Mouse (Mus musculus): Measurements from ENCODE around the gene Prima1. TPM values are rescaled to one million over a fixed set of nuclear protein-coding genes. Genes with fewer than 3 reads are reported as not detected.

Prima1 gene
- polyA plus RNA-seq, 1 experiment from 2014 or later: 0.49 TPM

- H3K27me3 ChIP-seq (ENCODE audit: control insufficient read depth, insufficient read depth, low read length): peaks cover 12% of the 10 kb centered on the region
- peak; percentile 53 for ATAC-seq (ENCODE audit: low FRiP score, low TSS enrichment)
- H3K9me3 ChIP-seq (ENCODE audit: control insufficient read depth, low read length): no peaks in the 10 kb centered on the region
- peaks cover 7% of the 10 kb centered on the region; the same call in 1 of the 2 replicates for H3K4me1 ChIP-seq (ENCODE audit: control insufficient read depth, insufficient read depth, low read length)
- no peaks in the 10 kb centered on the region for H3K36me3 ChIP-seq (ENCODE audit: control insufficient read depth, insufficient read depth, low read length)
- H3K9ac ChIP-seq (ENCODE audit: low read depth, low read length): peak overlapping the region; percentile 73
- peak overlapping the region; percentile 70 for H3K4me3 ChIP-seq (ENCODE audit: low read length)
- 9% methylated on average over 35 of the region's 36 CpGs for WGBS
- peak overlapping the region; percentile 91 for H3K4me2 ChIP-seq (replicated peaks; ENCODE audit: low read depth, low read length)
- H3K27ac ChIP-seq (ENCODE audit: low read depth, low read length): 0 out of 2 replicates have a peak overlapping the region, but pooled peaks have one; percentile 77
Observed at GRCm38 (mm10) chr12:103241311-103242082, 453 bp downstream of the Prima1 start.

GRCm38 (mm10) chr12:103238924-103239460 is 3.0 kb downstream of the Prima1 start:
- Histone ChIP-seq H3K36me3 (ENCODE audit: control insufficient read depth, insufficient read depth, low read length) (no peaks in the 10 kb centered on the region), H3K4me3 (ENCODE audit: low read length) (no peak overlapping the region), H3K9me3 (ENCODE audit: control insufficient read depth, low read length) (no peaks in the 10 kb centered on the region), H3K4me2 (replicated peaks; ENCODE audit: low read depth, low read length) (no peak overlapping the region), H3K27ac (ENCODE audit: low read depth, low read length) (no peak overlapping the region), H3K4me1 (ENCODE audit: control insufficient read depth, insufficient read depth, low read length) (peaks cover 7% of the 10 kb centered on the region; the same call in 1 of the 2 replicates), H3K9ac (ENCODE audit: low read depth, low read length) (no peak overlapping the region), H3K27me3 (ENCODE audit: control insufficient read depth, insufficient read depth, low read length) (peaks cover 12% of the 10 kb centered on the region)
- ATAC-seq (ENCODE audit: low FRiP score, low TSS enrichment): no peak
- WGBS: 33% methylated on average over 7 of the region's 7 CpGs

DNA sequence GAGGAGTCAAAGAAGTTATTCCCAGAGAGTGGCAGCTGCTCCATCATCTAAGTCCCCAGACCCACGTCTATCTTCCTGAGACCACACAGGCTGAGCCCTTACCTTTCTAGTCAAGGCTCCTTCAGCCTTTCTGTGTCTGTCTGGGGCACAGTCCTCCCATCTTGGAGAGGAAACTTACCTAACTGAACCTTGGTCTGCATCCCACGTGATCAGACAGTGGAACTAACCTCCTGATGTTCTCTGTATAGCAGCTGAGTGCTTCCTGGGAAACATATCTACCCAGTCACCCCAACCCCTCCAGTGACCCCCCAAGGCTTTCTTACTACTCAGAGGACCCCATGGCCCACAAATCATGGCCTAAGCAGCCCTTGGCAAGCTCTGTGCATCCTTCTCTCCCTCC is 6.1 kb downstream of the Prima1 start:
- WGBS: 64% methylated on average over 2 of the region's 2 CpGs
- H3K9ac ChIP-seq (ENCODE audit: low read depth, low read length): no peak overlapping the region

GRCm38 (mm10) chr12:103235251-103235650 is 6.7 kb downstream of the Prima1 start:
- Histone ChIP-seq H3K4me2 (replicated peaks; ENCODE audit: low read depth, low read length) (no peak overlapping the region), H3K9ac (ENCODE audit: low read depth, low read length) (no peak overlapping the region), H3K27me3 (ENCODE audit: control insufficient read depth, insufficient read depth, low read length) (no peaks in the 10 kb centered on the region), H3K36me3 (ENCODE audit: control insufficient read depth, insufficient read depth, low read length) (no peaks in the 10 kb centered on the region), H3K9me3 (ENCODE audit: control insufficient read depth, low read length) (no peaks in the 10 kb centered on the region), H3K4me3 (ENCODE audit: low read length) (no peak overlapping the region), H3K4me1 (ENCODE audit: control insufficient read depth, insufficient read depth, low read length) (no peaks in the 10 kb centered on the region), H3K27ac (ENCODE audit: low read depth, low read length) (no peak overlapping the region)
- ATAC-seq (ENCODE audit: low FRiP score, low TSS enrichment): no peak
- 77% methylated on average over 10 of the region's 10 CpGs for WGBS

More for the DNA sequence above, 6.1 kb downstream of the Prima1 start:
- Histone ChIP-seq H3K4me2 (replicated peaks; ENCODE audit: low read depth, low read length) (no peak overlapping the region), H3K36me3 (ENCODE audit: control insufficient read depth, insufficient read depth, low read length) (no peaks in the 10 kb centered on the region), H3K4me3 (ENCODE audit: low read length) (no peak overlapping the region), H3K27ac (ENCODE audit: low read depth, low read length) (no peak overlapping the region), H3K4me1 (ENCODE audit: control insufficient read depth, insufficient read depth, low read length) (no peaks in the 10 kb centered on the region), H3K27me3 (ENCODE audit: control insufficient read depth, insufficient read depth, low read length) (no peaks in the 10 kb centered on the region), H3K9me3 (ENCODE audit: control insufficient read depth, low read length) (no peaks in the 10 kb centered on the region)
- ATAC-seq (ENCODE audit: low FRiP score, low TSS enrichment): no peak

DNA sequence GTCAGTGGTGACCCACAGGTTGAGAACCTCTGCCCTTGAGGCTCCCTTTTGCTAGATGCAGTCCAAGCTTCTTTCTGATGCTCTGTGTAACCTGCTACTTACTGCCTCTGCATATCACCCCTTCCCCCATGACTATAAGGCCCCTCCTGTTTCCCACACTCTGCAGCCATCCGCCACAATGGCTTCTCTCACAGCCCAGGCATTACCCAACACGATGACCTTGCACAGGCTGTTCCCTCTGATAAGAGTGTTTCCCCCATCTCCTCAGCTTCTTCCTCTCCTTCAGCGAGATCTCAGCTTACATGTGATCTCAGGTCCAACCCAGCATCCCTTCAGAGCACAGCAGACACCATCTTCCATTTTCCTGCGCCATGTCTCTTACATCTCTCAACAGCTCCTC is 12.9 kb downstream of the Prima1 start:
- ATAC-seq (ENCODE audit: low FRiP score, low TSS enrichment): no peak
- 88% methylated on average over 4 of the region's 4 CpGs for WGBS

GRCm38 (mm10) chr12:103226121-103226520 is 15.8 kb downstream of the Prima1 start:
- no peaks in the 10 kb centered on the region for H3K4me1 ChIP-seq (ENCODE audit: control insufficient read depth, insufficient read depth, low read length)
- no peak for ATAC-seq (ENCODE audit: low FRiP score, low TSS enrichment)
- H3K27ac ChIP-seq (ENCODE audit: low read depth, low read length): no peak overlapping the region
- no peak overlapping the region for H3K4me2 ChIP-seq (replicated peaks; ENCODE audit: low read depth, low read length)
- H3K9me3 ChIP-seq (ENCODE audit: control insufficient read depth, low read length): no peaks in the 10 kb centered on the region
- no peaks in the 10 kb centered on the region for H3K36me3 ChIP-seq (ENCODE audit: control insufficient read depth, insufficient read depth, low read length)
- no peaks in the 10 kb centered on the region for H3K27me3 ChIP-seq (ENCODE audit: control insufficient read depth, insufficient read depth, low read length)
- no peak overlapping the region for H3K9ac ChIP-seq (ENCODE audit: low read depth, low read length)
- 86% methylated on average over 4 of the region's 4 CpGs for WGBS
- H3K4me3 ChIP-seq (ENCODE audit: low read length): no peak overlapping the region

More for the DNA sequence above, 12.9 kb downstream of the Prima1 start:
- no peak overlapping the region for H3K9ac ChIP-seq (ENCODE audit: low read depth, low read length)
- no peaks in the 10 kb centered on the region for H3K36me3 ChIP-seq (ENCODE audit: control insufficient read depth, insufficient read depth, low read length)
- H3K27ac ChIP-seq (ENCODE audit: low read depth, low read length): no peak overlapping the region
- H3K4me2 ChIP-seq (replicated peaks; ENCODE audit: low read depth, low read length): no peak overlapping the region
- H3K4me3 ChIP-seq (ENCODE audit: low read length): no peak overlapping the region
- H3K9me3 ChIP-seq (ENCODE audit: control insufficient read depth, low read length): no peaks in the 10 kb centered on the region
- H3K4me1 ChIP-seq (ENCODE audit: control insufficient read depth, insufficient read depth, low read length): no peaks in the 10 kb centered on the region
- H3K27me3 ChIP-seq (ENCODE audit: control insufficient read depth, insufficient read depth, low read length): no peaks in the 10 kb centered on the region

DNA sequence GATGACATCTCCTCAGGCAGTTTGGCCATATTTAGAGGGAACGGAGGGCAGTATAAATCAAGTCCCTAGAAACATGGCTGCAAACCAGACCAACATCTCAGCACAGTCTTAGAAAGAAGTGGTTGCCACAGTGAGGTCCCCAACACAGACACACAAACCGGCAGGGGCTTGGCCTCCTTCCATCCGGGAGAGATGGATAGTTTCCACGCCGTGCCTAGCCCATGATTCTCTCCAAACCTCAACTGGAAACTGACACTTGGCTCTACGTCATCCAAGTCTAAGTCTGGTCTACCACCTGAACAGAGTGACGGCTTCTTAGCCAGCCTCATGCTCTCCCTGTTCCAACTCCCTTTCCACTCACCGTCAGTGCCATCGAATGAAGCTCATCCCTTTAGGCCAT is 18.3 kb downstream of the Prima1 start:
- ATAC-seq (ENCODE audit: low FRiP score, low TSS enrichment): no peak
- no peaks in the 10 kb centered on the region for H3K9me3 ChIP-seq (ENCODE audit: control insufficient read depth, low read length)

DNA sequence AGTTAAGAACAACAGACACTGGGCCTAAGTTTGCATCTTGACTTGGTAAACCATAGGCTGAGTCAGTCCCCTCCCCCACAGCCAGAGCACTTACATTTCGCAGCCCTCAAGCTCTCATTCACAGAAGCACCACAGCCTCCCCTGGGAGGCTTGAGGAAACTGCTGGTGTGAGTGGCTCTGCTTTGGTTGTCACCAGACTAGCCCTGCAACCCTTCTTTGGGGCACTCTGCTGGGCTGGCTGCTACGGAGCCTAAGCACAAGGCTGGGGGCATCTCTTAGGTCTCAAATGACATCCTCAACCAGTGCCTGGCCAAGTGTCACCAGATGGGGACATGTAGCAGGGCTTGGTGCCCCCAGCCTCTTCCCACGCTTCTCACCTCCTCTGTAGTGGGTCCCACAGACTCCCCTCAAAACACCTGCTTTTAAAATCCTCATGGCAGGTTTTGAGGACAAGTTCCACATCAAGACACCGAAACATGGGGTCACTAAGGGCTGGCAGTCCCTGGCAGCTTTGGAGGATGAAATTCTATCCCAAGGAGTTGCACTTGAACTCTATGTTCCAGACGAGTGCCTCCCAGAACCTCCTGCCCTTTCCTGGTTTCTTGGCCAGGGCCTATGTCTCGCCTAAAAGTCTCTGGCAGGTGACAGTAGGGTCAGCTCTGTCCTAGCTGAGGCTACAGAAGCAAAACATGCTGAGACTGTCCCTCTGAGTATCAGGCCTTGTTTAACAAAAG is 25.9 kb downstream of the Prima1 start:
- Histone ChIP-seq H3K4me2 (replicated peaks; ENCODE audit: low read depth, low read length) (no peak overlapping the region), H3K27me3 (ENCODE audit: control insufficient read depth, insufficient read depth, low read length) (no peaks in the 10 kb centered on the region), H3K27ac (ENCODE audit: low read depth, low read length) (peak overlapping the region; percentile 32; the same call in 1 of the 2 replicates), H3K4me3 (ENCODE audit: low read length) (no peak overlapping the region), H3K4me1 (ENCODE audit: control insufficient read depth, insufficient read depth, low read length) (peaks cover 20% of the 10 kb centered on the region; the same call in 1 of the 2 replicates), H3K36me3 (ENCODE audit: control insufficient read depth, insufficient read depth, low read length) (no peaks in the 10 kb centered on the region), H3K9ac (ENCODE audit: low read depth, low read length) (no peak overlapping the region), H3K9me3 (ENCODE audit: control insufficient read depth, low read length) (no peaks in the 10 kb centered on the region)
- ATAC-seq (ENCODE audit: low FRiP score, low TSS enrichment): peak; percentile 74
- WGBS: 29% methylated on average over 6 of the region's 6 CpGs

More for the DNA sequence above, 18.3 kb downstream of the Prima1 start:
- Histone ChIP-seq H3K4me1 (ENCODE audit: control insufficient read depth, insufficient read depth, low read length) (no peaks in the 10 kb centered on the region), H3K27ac (ENCODE audit: low read depth, low read length) (no peak overlapping the region), H3K36me3 (ENCODE audit: control insufficient read depth, insufficient read depth, low read length) (no peaks in the 10 kb centered on the region), H3K9ac (ENCODE audit: low read depth, low read length) (no peak overlapping the region), H3K4me3 (ENCODE audit: low read length) (no peak overlapping the region), H3K27me3 (ENCODE audit: control insufficient read depth, insufficient read depth, low read length) (no peaks in the 10 kb centered on the region), H3K4me2 (replicated peaks; ENCODE audit: low read depth, low read length) (no peak overlapping the region)
- WGBS: 91% methylated on average over 9 of the region's 9 CpGs
